Mouse (Mus musculus): ENCODE results near the gene Eps8l3.
"Not testable (repeated sequence)": the region's sequence is repeated elsewhere in the genome, so short reads cannot be mapped to it uniquely, and the experiment has no call there.

Gene Eps8l3

GRCm38 (mm10) chr3:107853232-107854181 lies 23.5 kb upstream of the Eps8l3 start:
- no peak for DNase-seq (ENCODE audit: low spot score in 2 of 2)

- DNase-seq (ENCODE audit: low spot score in 2 of 2), result no peak
Observed at GRCm38 (mm10) chr3:107855368-107855767, 21.7 kb upstream of the Eps8l3 start.

- DNase-seq (ENCODE audit: low spot score in 2 of 2), result no peak
Observed at GRCm38 (mm10) chr3:107857646-107858045, 19.4 kb upstream of the Eps8l3 start.

GRCm38 (mm10) chr3:107861483-107861882 lies 15.5 kb upstream of the Eps8l3 start:
- not testable (repeated sequence) for DNase-seq (ENCODE audit: low spot score in 2 of 2)

- DNase-seq (ENCODE audit: low spot score in 2 of 2), result no peak
Observed at GRCm38 (mm10) chr3:107862471-107862870, 14.6 kb upstream of the Eps8l3 start.

- DNase-seq (ENCODE audit: low spot score in 2 of 2), result no peak
Observed at GRCm38 (mm10) chr3:107863471-107863870, 13.6 kb upstream of the Eps8l3 start.

- peak; percentile 95 to 96 for DNase-seq (ENCODE audit: low spot score in 2 of 2)
Observed at GRCm38 (mm10) chr3:107863898-107864603, 13.0 kb upstream of the Eps8l3 start.

GRCm38 (mm10) chr3:107865364-107866091 lies 11.5 kb upstream of the Eps8l3 start:
- DNase-seq (ENCODE audit: low spot score in 2 of 2), result no peak

GRCm38 (mm10) chr3:107867086-107867485 lies 9.9 kb upstream of the Eps8l3 start:
- peak; percentile 85 to 94 for DNase-seq (ENCODE audit: low spot score in 2 of 2)

- no peak for DNase-seq (ENCODE audit: low spot score in 2 of 2)
Observed at GRCm38 (mm10) chr3:107868452-107868851, 8.6 kb upstream of the Eps8l3 start.

- DNase-seq (ENCODE audit: low spot score in 2 of 2), result no peak
Observed at GRCm38 (mm10) chr3:107869097-107869496, 7.9 kb upstream of the Eps8l3 start.

GRCm38 (mm10) chr3:107869925-107870324 lies 7.1 kb upstream of the Eps8l3 start:
- no peak for DNase-seq (ENCODE audit: low spot score in 2 of 2)

- no peak for DNase-seq (ENCODE audit: low spot score in 2 of 2)
Observed at GRCm38 (mm10) chr3:107873335-107874251, 3.4 kb upstream of the Eps8l3 start.

- DNase-seq (ENCODE audit: low spot score in 2 of 2), result no peak
Observed at GRCm38 (mm10) chr3:107875231-107875630, 1.8 kb upstream of the Eps8l3 start.

GRCm38 (mm10) chr3:107877747-107878736 lies 1.0 kb downstream of the Eps8l3 start:
- no peak for DNase-seq (ENCODE audit: low spot score in 2 of 2)

- peak; percentile 38 to 77 for DNase-seq (ENCODE audit: low spot score in 2 of 2)
Observed at GRCm38 (mm10) chr3:107887674-107888495, 10.9 kb downstream of the Eps8l3 start.

GRCm38 (mm10) chr3:107889236-107889635 lies 12.2 kb downstream of the Eps8l3 start:
- not testable (repeated sequence) for DNase-seq (ENCODE audit: low spot score in 2 of 2)

- DNase-seq (ENCODE audit: low spot score in 2 of 2), result no peak
Observed at GRCm38 (mm10) chr3:107895194-107895719, 18.2 kb downstream of the Eps8l3 start.

All from frontal cortex, postnatal 36 days (tissue).